Mouse (Mus musculus): ENCODE measurements around the gene Tut7. TPM values are rescaled to one million over a fixed set of nuclear protein-coding genes. Genes with fewer than 3 reads are reported as not detected.
A peak's percentile ranks its signal among the peaks of the same experiment; 100 is the strongest.
"Not testable (repeated sequence)": the region's sequence is repeated elsewhere in the genome, so short reads cannot be mapped to it uniquely, and the experiment has no call there.

Gene Tut7
- polyA plus RNA-seq, 1 experiment from 2014 or later = 49.3 TPM

DNA sequence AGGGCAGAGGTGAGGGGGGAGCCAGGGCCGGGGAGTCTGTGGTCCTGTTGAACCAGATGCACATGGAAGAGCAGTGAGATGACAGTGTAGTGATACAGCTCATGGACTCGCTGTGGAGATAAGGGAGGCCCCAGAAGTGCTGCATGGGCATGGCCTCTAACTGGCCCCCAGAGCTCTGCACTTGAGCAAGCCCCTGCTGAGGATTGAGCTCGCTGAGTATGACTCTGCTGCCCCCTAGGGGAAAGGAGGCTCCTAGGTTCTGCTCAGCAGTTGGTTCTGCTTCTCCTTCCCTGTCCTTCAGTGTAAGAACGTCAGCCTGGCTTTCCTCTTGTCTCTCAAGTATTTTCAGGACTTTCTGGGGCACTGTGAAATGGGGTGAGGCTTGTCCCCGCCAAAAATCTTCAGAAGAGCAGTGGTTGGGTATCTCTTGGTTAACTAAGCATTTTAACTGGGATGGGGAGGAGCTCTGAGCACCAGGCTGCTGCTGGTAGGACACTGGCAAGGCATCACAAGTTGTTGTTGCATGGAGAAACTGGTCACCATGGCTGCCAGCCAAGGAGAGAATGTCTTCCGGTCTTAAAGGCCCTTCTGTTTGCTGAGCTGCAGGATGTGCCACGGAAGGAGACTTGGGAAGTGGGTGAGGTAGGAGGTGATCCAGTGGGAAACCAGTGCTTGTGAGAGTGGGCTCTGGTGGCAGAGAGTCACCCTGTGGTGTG is 94.4 kb downstream of the Tut7 start:
- 15% methylated on average over 7 of the region's 7 CpGs for WGBS
- Histone ChIP-seq H3K9me3 (no peaks in the 10 kb centered on the region), H3K27ac (no peak overlapping the region), H3K4me1 (no peaks in the 10 kb centered on the region; the same call in 1 of the 2 replicates), H3K9ac (no peak overlapping the region), H3K27me3 (peaks cover 4% of the 10 kb centered on the region; the same call in 1 of the 2 replicates), H3K4me3 (no peak overlapping the region), H3K4me2 (no peak overlapping the region), H3K36me3 (no peaks in the 10 kb centered on the region)
- ATAC-seq (ENCODE audit: borderline replicate concordance, extremely low read depth, low FRiP score, low TSS enrichment) = peak; percentile 67

DNA sequence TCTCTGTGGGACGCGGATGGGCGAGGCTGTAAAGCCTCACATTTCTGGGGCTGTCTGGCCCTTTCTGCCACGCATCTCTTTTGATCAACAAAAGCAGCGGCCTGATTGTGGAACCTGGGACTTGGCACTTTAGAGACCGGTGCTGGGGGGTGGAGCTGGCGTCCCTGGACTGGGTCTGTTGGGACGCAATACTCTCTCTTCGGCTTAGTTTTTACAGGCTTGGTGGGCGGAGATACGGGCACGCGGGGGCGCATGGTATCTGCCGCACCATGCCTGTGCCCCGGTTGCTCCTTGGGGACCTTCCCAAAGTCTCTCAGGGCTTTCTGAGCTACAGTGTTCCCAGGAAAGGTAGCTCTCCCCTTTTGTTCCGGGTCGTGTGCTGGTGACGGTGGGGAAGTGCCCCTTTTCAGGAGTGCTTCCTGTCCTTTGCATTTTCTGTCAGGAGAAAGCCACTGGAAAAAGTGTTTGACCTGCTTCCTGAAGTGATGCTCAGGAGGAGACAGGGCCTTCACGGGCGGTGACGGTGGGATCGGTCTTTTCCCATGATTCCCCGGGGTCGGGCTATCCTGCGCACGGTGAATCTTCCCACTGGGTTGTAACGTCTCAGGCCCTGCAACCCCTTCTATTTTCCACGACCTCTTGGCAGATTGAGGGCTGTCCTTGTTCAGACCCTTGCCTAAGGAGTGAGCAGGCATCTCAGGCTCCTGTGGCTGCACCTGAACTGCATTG is 96.6 kb downstream of the Tut7 start:
- no peaks in the 10 kb centered on the region for H3K36me3 ChIP-seq
- no peak overlapping the region for H3K9ac ChIP-seq
- H3K4me3 ChIP-seq = no peak overlapping the region; the same call in 1 of the 2 replicates

DNA sequence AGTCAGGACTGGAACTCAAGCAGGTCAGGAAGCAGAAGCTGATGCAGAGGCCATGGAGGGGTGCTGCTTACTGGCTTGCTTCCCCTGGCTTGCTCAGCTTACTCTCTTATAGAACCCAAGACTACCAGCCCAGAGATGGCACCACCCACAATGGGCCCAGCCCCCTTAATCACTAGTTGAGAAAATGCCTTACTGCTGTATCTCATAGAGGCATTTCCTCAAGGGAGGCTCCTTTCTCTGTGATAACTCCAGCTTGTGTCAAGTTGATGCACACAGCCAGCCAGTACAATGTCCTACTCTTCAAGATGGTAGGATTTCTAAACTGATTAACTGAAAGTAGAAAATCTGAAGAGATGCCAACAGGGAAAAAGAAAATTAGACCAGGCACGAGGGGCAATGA is 100.9 kb downstream of the Tut7 start:
- not testable (repeated sequence) for H3K4me3 ChIP-seq; H3K4me2 ChIP-seq; H3K9ac ChIP-seq; H3K27me3 ChIP-seq; ATAC-seq (ENCODE audit: borderline replicate concordance, extremely low read depth, low FRiP score, low TSS enrichment); H3K4me1 ChIP-seq; H3K36me3 ChIP-seq; H3K27ac ChIP-seq; H3K9me3 ChIP-seq
- 81% methylated on average over 1 of the region's 1 CpGs for WGBS

More for the DNA sequence above, 96.6 kb downstream of the Tut7 start:
- H3K9me3 ChIP-seq = no peaks in the 10 kb centered on the region
- H3K4me1 ChIP-seq = no peaks in the 10 kb centered on the region; the same call in 1 of the 2 replicates
- 31% methylated on average over 29 of the region's 29 CpGs for WGBS
- H3K4me2 ChIP-seq = peak overlapping the region; percentile 46
- no peak for ATAC-seq (ENCODE audit: borderline replicate concordance, extremely low read depth, low FRiP score, low TSS enrichment)
- H3K27ac ChIP-seq = no peak overlapping the region
- peaks cover 4% of the 10 kb centered on the region; the same call in 1 of the 2 replicates for H3K27me3 ChIP-seq

Other genes starting within 250 kb of the Tut7 start
- 16.3 and 16.5 TPM in 2 replicates for gene Agtpbp1, start 237.9 kb downstream of the Tut7 start, polyA plus RNA-seq (2015; fragmentation: Nextera tagmentation; extraction: Ambion mirVana)
- gene Naa35, start 237.9 kb downstream of the Tut7 start, polyA plus RNA-seq (2015; fragmentation: Nextera tagmentation; extraction: Ambion mirVana) = 80.2 and 84.1 TPM in 2 replicates
- gene Golm1, start 147.3 kb downstream of the Tut7 start, polyA plus RNA-seq (2015; fragmentation: Nextera tagmentation; extraction: Ambion mirVana) = 36.3 and 38.0 TPM in 2 replicates
- not detected in 2 replicates for gene 4921517D22Rik, start 129.0 kb downstream of the Tut7 start, polyA plus RNA-seq (2015; fragmentation: Nextera tagmentation; extraction: Ambion mirVana)
- gene Spata31d1a, start 112.8 kb downstream of the Tut7 start, polyA plus RNA-seq (2015; fragmentation: Nextera tagmentation; extraction: Ambion mirVana) = not detected in 2 replicates
- gene Spata31d1b, start 110.9 kb downstream of the Tut7 start, polyA plus RNA-seq (2015; fragmentation: Nextera tagmentation; extraction: Ambion mirVana) = not detected in 2 replicates
- gene Spata31d1d, start 91.4 kb downstream of the Tut7 start, polyA plus RNA-seq (2015; fragmentation: Nextera tagmentation; extraction: Ambion mirVana) = not detected in 2 replicates
- not detected in 2 replicates for gene 1700014D04Rik, start 76.4 kb downstream of the Tut7 start, polyA plus RNA-seq (2015; fragmentation: Nextera tagmentation; extraction: Ambion mirVana)
- gene Isca1, start 53.3 kb downstream of the Tut7 start, polyA plus RNA-seq (2015; fragmentation: Nextera tagmentation; extraction: Ambion mirVana) = 123 and 140 TPM in 2 replicates
- not detected in 2 replicates for gene Gm49354, start 40.9 kb downstream of the Tut7 start, polyA plus RNA-seq (2015; fragmentation: Nextera tagmentation; extraction: Ambion mirVana)

Measured in lung, embryonic 15.5 days (tissue).